Mouse (Mus musculus) CD8-positive naive resting alpha-beta T cell, adult 2 months (primary cell): Measurements from ENCODE around the gene Hist3h2a.

ENCODE experiments used
- DNase-seq, 2 experiments: peaks; one replicate each; pipeline ENCODE4 v3.0.0; 2022; ENCODE audit warnings: low read depth in 2 of 2, low spot score in 2 of 2

Gene Hist3h2a

GRCm38 (mm10) chr11:58954420-58955142 is at the start of gene Hist3h2a, which contains the start of gene Trim17:
TSS of gene Hist3h2a (plus strand) at chr11:58954685.
TSS of gene Trim17 (plus strand) at chr11:58954685.
- peak; percentile 77 to 85 for DNase-seq

DNA sequence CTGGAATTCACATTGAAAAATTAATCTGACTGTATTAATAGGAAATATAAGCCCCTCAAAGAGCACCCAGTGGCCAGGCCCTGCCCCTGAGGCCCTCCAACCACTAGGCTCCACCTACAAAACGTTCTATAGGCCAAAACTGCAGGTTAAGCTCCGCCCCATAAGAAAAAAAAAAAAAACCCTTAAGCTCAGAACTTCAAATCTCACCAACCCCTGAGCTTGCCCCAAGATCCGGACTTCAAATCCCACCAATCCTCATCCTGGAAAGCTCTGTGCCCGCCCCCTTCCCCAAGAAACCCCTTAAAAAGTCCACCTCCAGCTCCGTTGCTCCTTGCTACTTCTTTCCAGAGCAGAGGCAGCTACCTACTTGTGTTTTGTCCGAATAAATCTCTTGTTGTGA is 49.6 kb upstream of the Hist3h2a start:
- DNase-seq, result no peak

DNA sequence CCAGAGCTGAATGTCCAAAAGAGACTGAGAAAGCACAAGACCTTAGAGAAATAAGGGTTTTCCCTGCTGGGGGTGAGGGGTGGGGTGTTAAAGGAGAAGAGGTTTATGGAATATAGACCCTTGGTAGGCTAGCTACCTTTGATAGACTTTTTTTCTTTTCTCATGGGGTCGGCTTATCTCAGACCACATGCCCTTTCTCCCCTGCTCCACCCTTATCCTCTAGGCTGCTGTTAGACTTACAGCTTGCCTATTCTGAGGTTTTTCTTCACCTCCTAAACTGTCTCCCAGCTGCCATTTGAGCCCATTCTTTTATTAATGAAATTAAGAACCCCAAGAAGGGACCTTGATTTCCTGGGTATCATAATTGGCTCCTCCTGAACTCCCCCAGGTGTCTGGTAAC is 40.7 kb upstream of the Hist3h2a start:
- DNase-seq, result no peak

- no peak for DNase-seq
Observed at GRCm38 (mm10) chr11:58914461-58915028, 39.9 kb upstream of the Hist3h2a start.

DNA sequence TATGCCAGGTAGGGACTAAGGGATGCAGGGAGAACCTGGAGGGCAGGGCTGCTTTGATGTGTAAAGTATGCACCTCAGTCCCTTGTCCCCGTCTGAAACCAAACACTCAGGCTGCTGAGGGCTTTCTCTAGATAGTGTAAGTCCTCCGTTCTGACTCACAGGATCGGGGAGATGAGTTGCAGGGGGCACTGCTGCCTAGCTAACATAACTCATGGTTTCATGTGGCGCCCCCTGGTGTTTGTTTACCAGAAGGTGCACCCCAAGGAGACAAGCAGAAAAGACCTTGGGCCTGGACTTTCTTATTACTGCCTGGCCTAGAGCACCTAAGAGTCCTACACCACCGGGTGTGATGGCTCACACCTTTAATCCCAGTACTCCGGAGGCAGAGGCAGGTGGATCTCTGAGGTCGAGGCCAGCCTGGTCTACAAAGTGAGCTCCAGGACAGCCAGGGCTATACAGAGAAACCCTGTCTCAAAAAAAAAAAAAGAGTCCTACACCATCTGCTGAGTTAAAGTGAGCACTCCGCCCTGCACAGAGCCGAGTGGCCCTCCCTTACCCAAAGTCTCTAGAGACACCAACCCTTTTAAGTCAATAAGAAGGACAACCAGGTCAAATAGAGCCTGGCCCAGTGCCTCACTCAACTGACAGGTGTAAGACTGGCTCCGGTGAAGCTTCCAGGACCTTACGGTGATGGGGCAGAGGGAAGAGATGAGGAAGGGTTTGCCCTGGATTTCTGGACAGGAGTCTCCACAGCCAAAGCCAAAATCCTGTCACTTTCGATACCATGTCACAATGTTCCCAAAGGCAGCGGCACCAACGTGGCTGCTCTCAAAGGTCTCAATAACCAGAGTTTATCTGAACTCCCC is 37.4 kb upstream of the Hist3h2a start:
- DNase-seq, result peak; percentile 67 to 77

- no peak for DNase-seq
Observed at GRCm38 (mm10) chr11:58917745-58918366, 36.6 kb upstream of the Hist3h2a start, which contains the start of gene Btnl10. TSS of gene Btnl10 (plus strand) at chr11:58917908.

GRCm38 (mm10) chr11:58918759-58919158 is 35.7 kb upstream of the Hist3h2a start:
- no peak for DNase-seq

GRCm38 (mm10) chr11:58922420-58922819 is 32.1 kb upstream of the Hist3h2a start:
- DNase-seq, result no peak

GRCm38 (mm10) chr11:58926651-58927050 is 27.8 kb upstream of the Hist3h2a start:
- DNase-seq, result no peak

- DNase-seq, result no peak
Observed at GRCm38 (mm10) chr11:58927053-58927452, 27.4 kb upstream of the Hist3h2a start.

- DNase-seq, result peak; percentile 66 to 77
Observed at GRCm38 (mm10) chr11:58927790-58928651, 26.5 kb upstream of the Hist3h2a start.

GRCm38 (mm10) chr11:58929055-58929454 is 25.4 kb upstream of the Hist3h2a start:
- DNase-seq, result no peak

GRCm38 (mm10) chr11:58929641-58930040 is 24.8 kb upstream of the Hist3h2a start:
- no peak for DNase-seq

DNA sequence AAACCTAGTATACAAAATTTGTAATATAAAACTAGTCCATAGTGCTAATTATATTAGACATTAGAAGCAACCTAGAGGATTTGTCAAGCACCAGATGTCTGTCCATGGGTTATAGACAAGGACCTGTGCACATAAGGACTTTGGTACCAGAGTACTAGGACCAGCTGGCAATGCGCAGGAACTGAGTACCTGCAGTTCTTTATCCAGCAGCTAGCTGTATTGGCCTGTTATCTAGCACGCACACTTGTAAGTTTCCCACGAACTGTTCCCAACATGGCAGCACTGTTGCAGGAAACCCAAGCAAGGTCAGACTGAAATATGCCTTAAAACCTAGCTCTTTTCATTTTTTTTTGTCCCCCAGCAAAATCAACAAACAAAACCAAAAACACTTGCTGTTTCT is 24.2 kb upstream of the Hist3h2a start:
- DNase-seq, result no peak

- DNase-seq, result no peak
Observed at GRCm38 (mm10) chr11:58931576-58931975, 22.9 kb upstream of the Hist3h2a start.

DNA sequence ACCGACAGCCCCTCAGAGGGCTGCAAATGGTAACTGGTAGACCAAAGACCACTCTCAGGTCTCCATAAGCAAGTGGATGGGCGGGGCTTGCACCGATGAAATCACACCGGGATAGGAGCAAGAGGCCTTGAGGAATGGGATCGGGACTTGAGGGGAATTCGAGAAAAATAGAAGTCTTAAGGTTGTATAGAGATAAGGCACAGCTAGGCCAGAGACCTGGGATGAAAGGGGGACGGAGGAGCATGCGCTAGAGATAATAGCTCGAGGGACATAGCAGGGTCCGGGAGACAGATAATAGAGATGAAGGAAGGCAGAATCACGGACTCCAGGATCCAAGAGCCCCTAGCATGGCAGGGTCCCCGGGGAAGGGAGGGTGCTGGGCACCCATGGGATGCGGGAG is 16.6 kb upstream of the Hist3h2a start:
- DNase-seq, result no peak

GRCm38 (mm10) chr11:58938322-58939087 is 16.0 kb upstream of the Hist3h2a start, which contains the start of gene Rnf187:
TSS of gene Rnf187 (minus strand) at chr11:58938916.
- DNase-seq, result peak; percentile 74 to 87

- no peak for DNase-seq
Observed at GRCm38 (mm10) chr11:58939088-58939439, 15.4 kb upstream of the Hist3h2a start.

GRCm38 (mm10) chr11:58944136-58944535 is 10.3 kb upstream of the Hist3h2a start:
- no peak for DNase-seq

GRCm38 (mm10) chr11:58947306-58947705 is 7.2 kb upstream of the Hist3h2a start:
- no peak for DNase-seq
